Mouse (Mus musculus): ENCODE results near the gene Gm13697.
"Not testable (repeated sequence)": the region's sequence is repeated elsewhere in the genome, so short reads cannot be mapped to it uniquely, and the experiment has no call there.

Gene Gm13697

DNA sequence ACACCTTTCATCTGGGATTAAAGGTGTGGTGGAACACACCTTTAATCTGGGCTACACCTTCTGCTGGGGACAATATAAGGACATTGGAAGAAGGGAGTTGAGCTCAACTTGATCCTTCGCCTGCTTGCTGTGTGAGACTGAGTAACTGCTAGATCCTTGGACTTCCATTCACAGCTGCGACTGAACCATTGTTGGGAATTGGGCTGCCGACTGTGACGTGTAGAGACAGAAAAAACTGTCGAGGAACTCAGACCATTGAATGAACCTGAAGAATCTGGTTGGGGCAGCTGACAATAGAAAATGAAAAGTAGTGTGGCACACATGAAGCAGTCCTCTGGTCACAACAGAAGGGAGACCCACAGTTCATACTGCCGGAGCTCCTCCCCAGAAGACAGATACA, at the start of gene Gm13697:
Gene Gm13697 (plus strand): TSS at position 301 of the 400 bp plus-strand sequence.
- not testable (repeated sequence) for DNase-seq (ENCODE audit: low read depth, low spot score)

DNA sequence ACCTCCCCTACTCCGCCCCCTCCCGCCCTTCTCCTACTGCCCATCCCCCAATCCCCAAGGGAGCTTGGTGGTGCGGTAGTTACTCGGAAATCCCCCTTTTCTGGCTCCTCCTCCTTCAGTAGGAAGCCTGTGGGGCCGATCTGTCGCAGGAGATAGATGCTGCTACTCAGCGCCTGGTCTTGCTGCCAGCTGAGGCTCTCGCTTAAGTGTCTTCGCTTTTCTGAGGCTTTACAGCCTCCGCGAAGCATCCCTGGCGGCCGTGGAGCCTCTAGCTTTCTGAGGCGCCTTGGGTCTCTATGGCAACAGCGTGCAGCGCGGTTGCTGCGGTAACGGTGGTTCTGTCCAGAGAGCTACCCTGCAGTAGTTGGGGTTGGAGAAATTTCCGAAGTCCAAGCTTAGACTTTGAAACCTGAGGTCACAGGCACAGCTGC, 43.6 kb upstream of the Gm13697 start, which contains the start of gene Zswim2:
Gene Zswim2 (minus strand): TSS at position 298 of the 431 bp plus-strand sequence.
- peak; percentile 86 for DNase-seq (ENCODE audit: low read depth, low spot score)

DNA sequence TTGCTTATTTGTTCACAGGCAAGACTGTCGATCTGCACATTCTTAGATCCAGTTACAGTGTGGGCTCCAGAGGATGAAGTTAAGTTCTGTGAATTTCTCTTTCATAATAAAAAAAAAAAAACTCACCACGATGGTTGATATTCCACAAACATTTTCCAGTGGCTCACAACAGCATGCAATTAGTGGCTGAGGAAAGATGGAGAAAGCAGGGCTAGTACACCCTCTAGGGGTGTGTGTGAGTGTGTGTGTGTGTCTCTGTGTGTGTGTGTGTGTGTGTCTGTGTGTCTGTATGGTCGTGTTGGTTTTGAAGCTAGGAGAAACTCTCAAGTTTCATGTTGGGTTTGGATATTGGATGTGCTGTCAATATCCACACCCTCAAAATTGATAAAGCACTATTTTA, 43.2 kb upstream of the Gm13697 start:
- no peak for DNase-seq (ENCODE audit: low read depth, low spot score)

DNA sequence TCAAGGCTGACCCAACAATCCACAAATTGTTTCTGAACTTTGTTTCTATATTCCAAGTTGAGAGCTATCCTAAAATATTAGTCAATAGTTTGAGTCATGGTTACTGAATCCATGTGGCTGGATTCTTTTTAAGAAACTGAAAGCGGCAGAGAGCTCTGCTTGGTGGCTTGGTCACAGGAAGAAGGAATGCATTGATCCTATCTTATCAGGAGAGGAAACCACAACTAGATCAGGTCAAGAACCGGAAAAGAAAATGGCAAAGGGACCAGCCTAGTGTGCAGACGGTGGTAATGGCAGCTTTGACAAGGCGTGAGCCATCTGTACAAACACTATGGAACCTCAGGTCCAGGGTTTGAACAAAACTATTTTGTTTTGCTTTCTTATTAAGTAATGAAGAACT, 42.8 kb upstream of the Gm13697 start:
- no peak for DNase-seq (ENCODE audit: low read depth, low spot score)

DNA sequence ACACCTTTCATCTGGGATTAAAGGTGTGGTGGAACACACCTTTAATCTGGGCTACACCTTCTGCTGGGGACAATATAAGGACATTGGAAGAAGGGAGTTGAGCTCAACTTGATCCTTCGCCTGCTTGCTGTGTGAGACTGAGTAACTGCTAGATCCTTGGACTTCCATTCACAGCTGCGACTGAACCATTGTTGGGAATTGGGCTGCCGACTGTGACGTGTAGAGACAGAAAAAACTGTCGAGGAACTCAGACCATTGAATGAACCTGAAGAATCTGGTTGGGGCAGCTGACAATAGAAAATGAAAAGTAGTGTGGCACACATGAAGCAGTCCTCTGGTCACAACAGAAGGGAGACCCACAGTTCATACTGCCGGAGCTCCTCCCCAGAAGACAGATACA, 29.1 kb upstream of the Gm13697 start, which contains the start of gene Gm13698:
Gene Gm13698 (plus strand): TSS at position 301 of the 400 bp plus-strand sequence.
- DNase-seq (ENCODE audit: low read depth, low spot score) = not testable (repeated sequence)

DNA sequence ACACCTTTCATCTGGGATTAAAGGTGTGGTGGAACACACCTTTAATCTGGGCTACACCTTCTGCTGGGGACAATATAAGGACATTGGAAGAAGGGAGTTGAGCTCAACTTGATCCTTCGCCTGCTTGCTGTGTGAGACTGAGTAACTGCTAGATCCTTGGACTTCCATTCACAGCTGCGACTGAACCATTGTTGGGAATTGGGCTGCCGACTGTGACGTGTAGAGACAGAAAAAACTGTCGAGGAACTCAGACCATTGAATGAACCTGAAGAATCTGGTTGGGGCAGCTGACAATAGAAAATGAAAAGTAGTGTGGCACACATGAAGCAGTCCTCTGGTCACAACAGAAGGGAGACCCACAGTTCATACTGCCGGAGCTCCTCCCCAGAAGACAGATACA, 23.3 kb upstream of the Gm13697 start, which contains the start of gene Gm13693:
Gene Gm13693 (plus strand): TSS at position 301 of the 400 bp plus-strand sequence.
- not testable (repeated sequence) for DNase-seq (ENCODE audit: low read depth, low spot score)

DNA sequence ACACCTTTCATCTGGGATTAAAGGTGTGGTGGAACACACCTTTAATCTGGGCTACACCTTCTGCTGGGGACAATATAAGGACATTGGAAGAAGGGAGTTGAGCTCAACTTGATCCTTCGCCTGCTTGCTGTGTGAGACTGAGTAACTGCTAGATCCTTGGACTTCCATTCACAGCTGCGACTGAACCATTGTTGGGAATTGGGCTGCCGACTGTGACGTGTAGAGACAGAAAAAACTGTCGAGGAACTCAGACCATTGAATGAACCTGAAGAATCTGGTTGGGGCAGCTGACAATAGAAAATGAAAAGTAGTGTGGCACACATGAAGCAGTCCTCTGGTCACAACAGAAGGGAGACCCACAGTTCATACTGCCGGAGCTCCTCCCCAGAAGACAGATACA, 17.5 kb upstream of the Gm13697 start, which contains the start of gene Gm13695:
Gene Gm13695 (plus strand): TSS at position 301 of the 400 bp plus-strand sequence.
- DNase-seq (ENCODE audit: low read depth, low spot score) = not testable (repeated sequence)

DNA sequence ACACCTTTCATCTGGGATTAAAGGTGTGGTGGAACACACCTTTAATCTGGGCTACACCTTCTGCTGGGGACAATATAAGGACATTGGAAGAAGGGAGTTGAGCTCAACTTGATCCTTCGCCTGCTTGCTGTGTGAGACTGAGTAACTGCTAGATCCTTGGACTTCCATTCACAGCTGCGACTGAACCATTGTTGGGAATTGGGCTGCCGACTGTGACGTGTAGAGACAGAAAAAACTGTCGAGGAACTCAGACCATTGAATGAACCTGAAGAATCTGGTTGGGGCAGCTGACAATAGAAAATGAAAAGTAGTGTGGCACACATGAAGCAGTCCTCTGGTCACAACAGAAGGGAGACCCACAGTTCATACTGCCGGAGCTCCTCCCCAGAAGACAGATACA, 11.7 kb upstream of the Gm13697 start, which contains the start of gene Gm13696:
Gene Gm13696 (plus strand): TSS at position 301 of the 400 bp plus-strand sequence.
- DNase-seq (ENCODE audit: low read depth, low spot score) = not testable (repeated sequence)

DNA sequence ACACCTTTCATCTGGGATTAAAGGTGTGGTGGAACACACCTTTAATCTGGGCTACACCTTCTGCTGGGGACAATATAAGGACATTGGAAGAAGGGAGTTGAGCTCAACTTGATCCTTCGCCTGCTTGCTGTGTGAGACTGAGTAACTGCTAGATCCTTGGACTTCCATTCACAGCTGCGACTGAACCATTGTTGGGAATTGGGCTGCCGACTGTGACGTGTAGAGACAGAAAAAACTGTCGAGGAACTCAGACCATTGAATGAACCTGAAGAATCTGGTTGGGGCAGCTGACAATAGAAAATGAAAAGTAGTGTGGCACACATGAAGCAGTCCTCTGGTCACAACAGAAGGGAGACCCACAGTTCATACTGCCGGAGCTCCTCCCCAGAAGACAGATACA, 5.9 kb upstream of the Gm13697 start, which contains the start of gene Gm13694:
Gene Gm13694 (plus strand): TSS at position 301 of the 400 bp plus-strand sequence.
- not testable (repeated sequence) for DNase-seq (ENCODE audit: low read depth, low spot score)

DNA sequence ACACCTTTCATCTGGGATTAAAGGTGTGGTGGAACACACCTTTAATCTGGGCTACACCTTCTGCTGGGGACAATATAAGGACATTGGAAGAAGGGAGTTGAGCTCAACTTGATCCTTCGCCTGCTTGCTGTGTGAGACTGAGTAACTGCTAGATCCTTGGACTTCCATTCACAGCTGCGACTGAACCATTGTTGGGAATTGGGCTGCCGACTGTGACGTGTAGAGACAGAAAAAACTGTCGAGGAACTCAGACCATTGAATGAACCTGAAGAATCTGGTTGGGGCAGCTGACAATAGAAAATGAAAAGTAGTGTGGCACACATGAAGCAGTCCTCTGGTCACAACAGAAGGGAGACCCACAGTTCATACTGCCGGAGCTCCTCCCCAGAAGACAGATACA, 5.7 kb downstream of the Gm13697 start, which contains the start of gene Gm13691:
Gene Gm13691 (plus strand): TSS at position 301 of the 400 bp plus-strand sequence.
- DNase-seq (ENCODE audit: low read depth, low spot score) = not testable (repeated sequence)

DNA sequence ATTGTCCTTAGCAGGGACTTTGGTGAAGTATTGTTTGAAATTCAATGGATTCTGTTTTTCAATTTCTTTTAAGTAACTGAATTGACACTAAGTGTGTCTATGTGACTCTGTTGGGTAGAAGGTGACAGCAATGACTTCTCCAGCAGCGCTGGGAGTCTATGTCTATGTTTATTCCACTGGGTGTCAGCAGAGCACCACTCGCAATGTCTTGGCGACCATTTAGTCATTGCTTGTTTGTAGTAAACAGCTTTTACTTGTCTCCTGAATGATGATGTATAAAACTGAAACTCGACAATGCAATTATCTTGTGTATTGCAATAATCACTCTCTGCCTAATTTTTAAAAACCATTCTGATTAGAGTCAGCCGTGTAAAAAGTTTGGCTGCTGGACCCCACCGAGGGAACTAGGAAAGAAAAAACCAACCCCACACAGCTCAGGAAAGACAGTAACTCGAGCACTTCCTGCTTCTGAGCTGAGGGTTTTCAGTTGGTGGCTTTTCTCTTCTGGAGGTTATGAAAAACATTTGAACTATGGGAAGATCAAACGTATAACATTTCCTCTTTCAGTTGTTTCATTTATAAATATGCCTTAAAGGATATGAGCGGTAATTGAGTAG, 9.2 kb downstream of the Gm13697 start:
- not testable (repeated sequence) for DNase-seq (ENCODE audit: low read depth, low spot score)

DNA sequence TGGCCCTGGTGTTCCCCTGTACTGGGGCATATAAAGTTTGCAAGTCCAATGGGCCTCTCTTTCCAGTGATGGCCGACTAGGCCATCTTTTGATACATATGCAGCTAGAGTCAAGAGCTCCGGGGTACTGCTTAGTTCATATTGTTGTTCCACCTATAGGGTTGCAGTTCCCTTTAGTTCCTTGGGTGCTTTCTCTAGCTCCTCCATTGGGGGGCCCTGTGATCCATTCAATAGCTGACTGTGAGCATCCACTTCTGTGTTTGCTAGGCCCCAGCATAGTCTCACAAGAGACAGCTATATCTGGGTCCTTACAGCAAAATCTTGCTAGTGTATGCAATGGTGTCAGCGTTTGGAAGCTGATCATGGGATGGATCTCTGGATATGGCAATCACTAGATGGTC, 10.0 kb downstream of the Gm13697 start:
- DNase-seq (ENCODE audit: low read depth, low spot score) = not testable (repeated sequence)

DNA sequence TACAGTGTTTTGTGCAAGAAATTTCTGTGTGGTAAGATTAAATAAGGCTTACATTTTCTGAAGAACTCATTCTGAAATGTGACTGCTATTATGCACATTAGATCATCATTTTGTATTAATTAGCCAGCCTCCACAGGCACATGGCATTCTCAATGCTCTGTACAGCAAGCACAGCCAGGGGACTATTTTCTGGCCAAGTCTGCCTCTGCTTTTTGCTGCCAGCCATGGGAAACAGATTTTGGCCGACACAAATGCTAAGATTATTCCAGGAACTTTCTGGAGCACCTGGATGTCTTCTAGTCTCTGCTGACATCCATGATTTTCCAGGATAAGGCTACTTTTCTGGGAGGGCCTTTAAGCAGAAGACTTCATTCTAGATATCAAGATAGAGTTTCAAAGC, 24.4 kb downstream of the Gm13697 start:
- no peak for DNase-seq (ENCODE audit: low read depth, low spot score)

DNA sequence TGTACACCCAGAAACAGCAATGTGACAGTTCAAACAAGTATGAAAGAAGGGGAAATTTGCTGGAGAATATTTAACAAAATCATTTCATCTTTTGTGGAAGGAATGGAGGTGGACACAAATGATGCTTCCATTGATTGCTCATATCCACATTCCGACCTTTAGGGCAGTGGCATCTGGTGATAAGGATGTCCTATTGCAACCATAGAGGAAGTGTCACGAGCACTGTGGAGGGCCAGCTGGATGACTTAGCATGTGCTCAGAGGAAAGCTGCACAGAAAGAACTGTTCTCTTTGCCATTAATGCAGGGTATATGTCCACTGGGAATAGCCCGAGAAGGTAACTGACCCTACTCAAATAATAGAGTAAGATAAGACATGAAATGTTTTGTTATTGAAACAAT, 25.3 kb downstream of the Gm13697 start:
- DNase-seq (ENCODE audit: low read depth, low spot score) = no peak

DNA sequence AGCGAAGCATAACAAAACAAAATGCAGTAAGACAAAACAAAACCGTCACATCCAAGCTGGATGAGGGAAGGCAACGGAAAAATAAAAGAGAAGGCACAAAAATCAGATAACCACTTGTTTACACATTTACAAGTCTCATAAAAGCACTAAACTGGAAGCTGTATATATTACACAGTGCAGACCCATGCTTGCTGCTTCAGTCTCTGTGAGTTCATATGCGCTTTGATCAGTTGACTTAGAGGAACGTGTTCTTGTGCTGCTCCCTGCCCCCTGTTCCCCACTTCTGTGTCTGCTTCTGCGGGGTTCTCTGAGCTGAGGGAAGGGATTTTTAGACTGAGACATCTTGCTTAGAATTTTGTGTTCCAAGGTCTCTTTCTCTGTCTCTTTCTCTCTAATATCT, 30.0 kb downstream of the Gm13697 start:
- DNase-seq (ENCODE audit: low read depth, low spot score) = no peak

DNA sequence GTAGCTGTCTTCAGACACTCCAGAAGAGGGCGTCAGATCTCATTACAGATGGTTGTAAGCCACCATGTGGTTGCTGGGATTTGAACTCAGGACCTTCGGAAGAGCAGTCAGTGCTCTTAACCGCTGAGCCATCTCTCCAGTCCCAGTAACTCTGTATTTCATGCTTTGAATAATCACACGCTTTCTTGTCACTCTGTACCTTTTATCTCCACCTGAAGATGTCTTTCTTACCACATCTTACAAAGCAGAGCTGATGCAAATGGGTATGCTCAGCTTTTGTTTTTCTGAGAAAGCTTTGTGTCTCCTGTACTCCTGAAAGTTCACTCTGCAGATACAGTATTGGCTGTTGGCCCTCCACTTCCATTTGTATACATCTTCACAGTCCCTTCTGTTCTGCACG, 31.7 kb downstream of the Gm13697 start:
- not testable (repeated sequence) for DNase-seq (ENCODE audit: low read depth, low spot score)

DNA sequence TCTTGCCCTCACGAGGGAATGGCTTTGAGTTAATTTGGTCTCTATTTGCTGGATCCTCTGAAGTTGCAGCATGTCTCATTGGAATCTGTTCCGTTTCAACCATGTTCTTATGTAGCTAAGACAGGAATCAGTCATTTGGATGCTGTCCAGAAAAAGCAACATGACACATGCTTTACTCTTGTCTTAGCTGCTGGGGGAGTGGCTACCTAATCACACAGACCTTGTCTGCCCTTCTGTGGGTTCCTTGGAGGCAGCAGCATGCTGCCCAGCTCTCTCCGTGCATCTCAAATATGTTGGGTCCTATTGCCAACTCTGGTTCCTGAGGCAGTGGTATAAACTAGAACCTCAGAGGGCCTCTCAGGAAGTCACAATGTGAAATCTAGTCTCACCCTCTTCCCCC, 33.8 kb downstream of the Gm13697 start:
- no peak for DNase-seq (ENCODE audit: low read depth, low spot score)

DNA sequence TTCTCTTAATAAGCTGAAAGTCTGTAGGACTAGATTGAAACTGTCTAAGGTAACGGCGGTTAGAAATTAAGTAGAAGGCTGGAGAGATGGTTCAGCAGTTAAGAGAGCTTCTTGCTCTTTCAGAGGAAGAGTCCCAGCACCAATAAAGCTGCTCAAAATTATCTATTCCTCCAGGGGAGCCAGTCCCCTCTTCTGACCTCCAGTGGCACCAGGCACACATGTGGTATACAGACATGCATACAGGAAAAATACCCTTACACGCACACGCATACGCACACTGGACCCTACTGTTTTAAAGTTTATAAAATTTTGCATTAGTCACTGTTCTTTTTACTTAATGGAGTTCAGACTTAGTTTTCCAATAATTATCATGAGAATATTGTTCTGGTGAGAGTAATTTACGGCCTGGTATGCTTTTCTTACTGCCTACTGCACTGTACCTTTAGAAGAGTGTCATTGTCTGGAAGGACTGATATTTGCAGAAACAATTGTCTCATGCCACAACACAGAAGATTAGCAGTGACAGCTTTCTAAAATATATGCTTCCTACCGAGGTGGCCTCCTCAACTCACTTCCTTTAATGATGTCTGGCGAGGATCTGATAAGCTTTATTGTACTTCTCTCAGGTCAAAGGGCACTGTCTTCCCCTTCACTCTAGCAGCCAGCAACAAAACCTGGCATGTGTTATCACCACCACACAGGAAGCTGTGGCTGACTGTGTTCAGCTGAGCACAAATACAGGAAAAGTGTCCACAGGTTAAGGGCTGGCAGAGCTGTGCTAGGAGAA, 35.2 kb downstream of the Gm13697 start:
- DNase-seq (ENCODE audit: low read depth, low spot score) = no peak

DNA sequence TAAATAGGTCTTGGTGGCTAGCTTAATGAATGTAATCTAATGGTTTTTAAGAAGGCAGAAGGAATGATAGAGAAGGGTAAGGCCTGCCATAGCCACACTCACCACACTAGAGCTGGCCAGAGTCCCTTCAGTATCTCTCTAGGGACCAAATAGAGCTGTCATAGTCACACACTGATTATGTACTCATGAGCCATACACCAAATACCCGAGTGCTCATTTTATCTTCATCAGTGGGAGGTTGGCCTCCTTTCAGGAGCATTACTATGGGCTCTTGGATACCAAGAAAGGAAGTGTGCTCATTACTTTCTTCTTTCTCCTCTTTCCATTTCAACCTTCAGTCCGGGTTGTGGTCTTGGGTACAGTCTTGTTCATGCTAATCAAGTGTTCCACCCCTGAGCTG, 37.4 kb downstream of the Gm13697 start:
- no peak for DNase-seq (ENCODE audit: low read depth, low spot score)

DNA sequence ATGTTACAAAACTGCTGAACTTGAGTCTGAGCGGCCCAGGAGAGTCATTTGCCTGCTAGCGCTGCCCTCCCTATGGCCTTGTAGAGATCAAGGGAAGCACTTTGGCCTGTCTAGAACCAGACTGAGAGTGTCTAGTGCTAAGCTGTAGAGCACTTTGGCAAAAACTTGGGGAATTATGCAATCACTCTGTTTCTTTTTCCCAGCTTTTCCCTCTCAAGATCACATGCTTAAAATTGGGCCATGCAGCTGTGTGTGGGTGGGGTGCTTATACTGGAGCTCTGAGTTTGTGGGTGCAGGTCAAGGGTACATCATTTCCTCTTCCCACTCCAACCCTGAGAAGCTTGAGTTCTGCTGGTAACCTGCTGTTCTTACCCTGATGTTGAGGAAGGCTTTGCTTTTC, 38.4 kb downstream of the Gm13697 start:
- no peak for DNase-seq (ENCODE audit: low read depth, low spot score)

DNA sequence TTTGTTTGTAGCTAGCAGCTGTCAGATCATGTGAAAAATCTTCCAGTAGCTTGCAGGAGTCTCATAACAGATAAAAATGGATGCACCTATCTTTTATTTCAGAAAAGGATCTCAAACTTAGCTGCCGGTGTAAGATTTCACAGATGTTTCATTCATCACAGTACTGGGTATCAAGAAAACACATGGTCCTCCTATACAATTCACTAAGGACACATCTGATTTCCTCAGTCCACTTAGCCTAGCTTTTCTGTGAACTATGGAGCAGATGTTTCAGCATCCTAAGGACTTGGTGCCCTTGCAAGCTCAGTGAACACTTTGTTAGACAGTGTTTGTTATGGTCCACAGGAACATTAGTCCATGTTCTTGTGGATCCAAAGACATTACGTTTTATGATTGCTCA, 38.8 kb downstream of the Gm13697 start:
- DNase-seq (ENCODE audit: low read depth, low spot score) = no peak

DNA sequence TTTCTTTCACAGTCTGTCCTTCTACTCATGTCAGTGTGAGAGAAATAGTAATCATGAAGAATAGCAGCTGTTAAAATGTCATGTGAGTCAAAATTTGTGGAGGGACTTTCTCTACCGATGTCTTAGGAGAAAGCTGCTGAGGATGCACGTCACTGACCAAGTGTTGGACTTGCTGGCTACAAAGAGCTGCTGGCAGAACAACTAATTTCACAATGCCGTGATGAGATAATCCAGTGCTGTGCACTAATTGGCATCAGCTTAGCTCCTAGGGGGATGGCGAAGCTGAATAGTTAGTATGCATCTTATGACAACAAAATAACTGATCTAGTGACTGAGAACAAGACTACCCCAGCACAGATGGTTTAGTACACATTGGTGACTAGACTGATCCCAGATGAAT, 40.7 kb downstream of the Gm13697 start:
- no peak for DNase-seq (ENCODE audit: low read depth, low spot score)
